Mouse (Mus musculus) embryonic fibroblast, embryonic 13.5 days (primary cell): ENCODE measurements at regions not wholly inside any gene's neighbourhood (a gene's known extent, or its start where the extent isn't known, plus 50 kb on each side); places are given as distances from the start of the nearest gene placed in this dataset.

Experiments used
- CTCF ChIP-seq: IDR thresholded peaks from 2 replicates; pipeline ENCODE4 v1.5.1; 2011; ENCODE audit warnings: mild to moderate bottlenecking, control low read depth, low read length, moderate library complexity, borderline replicate concordance; ENCODE audit not compliant: insufficient read depth
- POLR2A ChIP-seq: IDR thresholded peaks from 2 replicates; pipeline ENCODE4 v1.6.1; 2011; ENCODE audit warnings: low read depth, mild to moderate bottlenecking, control low read depth, low read length, moderate library complexity

DNA sequence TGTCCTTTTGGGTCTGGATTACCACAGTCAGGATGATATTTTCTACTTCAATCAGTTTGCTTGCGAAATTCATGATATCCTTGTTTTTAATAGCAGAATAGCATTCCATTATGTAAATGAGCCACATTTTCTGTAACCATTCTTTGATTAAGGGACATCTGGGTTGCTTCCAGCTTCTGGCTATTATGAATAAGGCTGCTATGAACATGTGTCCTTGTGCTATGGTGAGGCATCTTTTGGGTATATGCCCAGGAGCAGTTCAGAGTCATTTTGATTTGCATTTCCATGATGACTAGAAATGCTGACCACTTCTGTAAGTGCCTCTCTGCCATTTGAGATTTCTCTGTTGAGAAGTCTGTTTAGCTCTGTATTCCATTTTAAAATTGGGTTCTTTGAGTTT, 266.0 kb upstream of the Fshr start:
- no peak for TF ChIP-seq CTCF
- no peak for TF ChIP-seq POLR2A
